Mouse (Mus musculus) lung, postnatal 0 days (tissue): Measurements from ENCODE around the gene Mob3a. TPM values are rescaled to one million over a fixed set of nuclear protein-coding genes. Genes with fewer than 3 reads are reported as not detected.
A peak's percentile ranks its signal among the peaks of the same experiment; 100 is the strongest.

Experiments
- ATAC-seq: fragments of 200-750 bp; cut with Nextera tagmentation; 2 replicates; pipeline ENCODE4 v1.8.0; 2017; ENCODE audit warnings: moderate library complexity
- DNase-seq: peaks from one replicate; pipeline ENCODE4 v3.0.0-alpha.2; 2016; ENCODE audit warnings: low spot score
- H3K27ac ChIP-seq: fragments of 300-500 bp; sonication (generic); 2 replicates; pipeline ENCODE4 v1.5.1; 2014; ENCODE audit warnings: antibody characterized with exemption, mild to moderate bottlenecking, low read length, mixed read lengths
- H3K27me3 ChIP-seq: fragments of 300-500 bp; sonication (generic); replicated peaks from 2 replicates; pipeline ENCODE4 v1.6.1; 2014; ENCODE audit warnings: low read length, mixed read lengths; ENCODE audit not compliant: insufficient read depth
- H3K36me3 ChIP-seq: fragments of 300-500 bp; sonication (generic); 2 replicates; pipeline ENCODE4 v1.6.1; 2014; ENCODE audit warnings: low read length, mixed read lengths; ENCODE audit not compliant: insufficient read depth
- H3K4me1 ChIP-seq: fragments of 300-500 bp; sonication (generic); 2 replicates; pipeline ENCODE4 v1.6.1; 2014; ENCODE audit warnings: antibody characterized with exemption, low read depth, low read length, mixed read lengths; ENCODE audit not compliant: insufficient read depth
- H3K4me2 ChIP-seq: fragments of 300-500 bp; sonication (generic); replicated peaks from 2 replicates; pipeline ENCODE4 v1.6.1; 2014; ENCODE audit warnings: low read depth, mild to moderate bottlenecking, low read length, moderate library complexity, mixed read lengths
- H3K4me3 ChIP-seq: fragments of 300-500 bp; sonication (generic); 2 replicates; pipeline ENCODE4 v1.5.1; 2014; ENCODE audit warnings: low read depth, low read length
- H3K9ac ChIP-seq: fragments of 300-500 bp; sonication (generic); replicated peaks from 2 replicates; pipeline ENCODE4 v1.6.1; 2014; ENCODE audit warnings: low read depth, mild to moderate bottlenecking
- H3K9me3 ChIP-seq: fragments of 300-500 bp; sonication (generic); 2 replicates; pipeline ENCODE4 v1.6.1; 2016; ENCODE audit warnings: low read length, mixed read lengths
- CTCF ChIP-seq: IDR thresholded peaks from 2 replicates; pipeline ENCODE4 v1.5.1; 2016; ENCODE audit warnings: antibody characterized with exemption, mild to moderate bottlenecking
- EP300 ChIP-seq: IDR thresholded peaks from 2 replicates; pipeline ENCODE4 v1.6.1; 2016; ENCODE audit warnings: antibody characterized with exemption, mild to moderate bottlenecking, control low read depth
- WGBS: fragments of 180-500 bp; shearing (Covaris S2); extraction: QIAGEN DNeasy Blood & Tissue Kit; methylation state at CpG from one replicate; pipeline ENCODE4 v1.1.7; 2014; 5-methylcytosine and 5-hydroxymethylcytosine counted together
- polyA plus RNA-seq: library from polyadenylated mRNA; unstranded; fragments of >200 nt; fragmentation: Nextera tagmentation; extraction: Ambion mirVana; gene quantifications from 2 replicates; pipeline ENCODE4 v1.2.1, GENCODE M21; 2015

The Mob3a gene
- polyA plus RNA-seq, 1 experiment from 2014 or later, result 32.6 TPM

- Histone ChIP-seq H3K27me3 (no peaks in the 10 kb centered on the region), H3K27ac (no peak overlapping the region), H3K9me3 (no peaks in the 10 kb centered on the region), H3K4me3 (no peak overlapping the region), H3K9ac (no peak overlapping the region), H3K4me2 (no peak overlapping the region), H3K36me3 (peaks cover 59% of the 10 kb centered on the region), H3K4me1 (peaks cover 29% of the 10 kb centered on the region)
- no peak for DNase-seq
- TF ChIP-seq EP300, result no peak
- 73% methylated on average over 11 of the region's 11 CpGs for WGBS
- ATAC-seq, result no peak
These were observed 33.2 kb downstream of the Mob3a start for GRCm38 (mm10) chr10:80668614-80669013.

- Histone ChIP-seq H3K36me3 (peaks cover 49% of the 10 kb centered on the region), H3K9ac (no peak overlapping the region), H3K9me3 (no peaks in the 10 kb centered on the region), H3K27me3 (no peaks in the 10 kb centered on the region), H3K27ac (peak overlapping the region; percentile 94; the same call in 1 of the 2 replicates), H3K4me1 (peaks cover 23% of the 10 kb centered on the region; the same call in 1 of the 2 replicates), H3K4me2 (no peak overlapping the region), H3K4me3 (no peak overlapping the region)
- 68% methylated on average over 19 of the region's 19 CpGs for WGBS
- DNase-seq (no peak), ATAC-seq (no peak)
- TF ChIP-seq CTCF (no peak), EP300 (no peak)
These were observed 34.9 kb downstream of the Mob3a start for GRCm38 (mm10) chr10:80666837-80667412.

- Histone ChIP-seq H3K36me3 (peaks cover 42% of the 10 kb centered on the region), H3K27me3 (no peaks in the 10 kb centered on the region), H3K9ac (no peak overlapping the region), H3K27ac (peak overlapping the region; percentile 94), H3K4me2 (no peak overlapping the region), H3K4me3 (no peak overlapping the region), H3K4me1 (peaks cover 23% of the 10 kb centered on the region; the same call in 1 of the 2 replicates), H3K9me3 (no peaks in the 10 kb centered on the region)
- WGBS, result 61% methylated on average over 10 of the region's 10 CpGs
- DNase-seq, result no peak
- no peak for ATAC-seq
- peak; percentile 46 for TF ChIP-seq CTCF
- TF ChIP-seq EP300, result no peak
These were observed 35.6 kb downstream of the Mob3a start for GRCm38 (mm10) chr10:80665981-80666733.

- no peak overlapping the region for H3K4me3 ChIP-seq
- H3K4me1 ChIP-seq, result peaks cover 23% of the 10 kb centered on the region; the same call in 1 of the 2 replicates
- TF ChIP-seq CTCF, result no peak
- TF ChIP-seq EP300, result no peak
- H3K4me2 ChIP-seq, result 0 out of 2 replicates have a peak overlapping the region, but pooled peaks have one; percentile 33
- WGBS, result 34% methylated on average over 4 of the region's 4 CpGs
- 0 out of 2 replicates have a peak overlapping the region, but pooled peaks have one; percentile 16 for H3K9ac ChIP-seq
- no peaks in the 10 kb centered on the region for H3K27me3 ChIP-seq
- H3K9me3 ChIP-seq, result no peaks in the 10 kb centered on the region
- ATAC-seq, result no peak
- H3K36me3 ChIP-seq, result peaks cover 35% of the 10 kb centered on the region
- DNase-seq, result peak; percentile 56
- peak overlapping the region; percentile 94 for H3K27ac ChIP-seq
These were observed 36.3 kb downstream of the Mob3a start for GRCm38 (mm10) chr10:80665459-80665858.

GRCm38 (mm10) chr10:80665016-80665380 lies 36.8 kb downstream of the Mob3a start:
- Histone ChIP-seq H3K27ac (peak overlapping the region; percentile 94), H3K4me1 (peaks cover 23% of the 10 kb centered on the region; the same call in 1 of the 2 replicates), H3K27me3 (no peaks in the 10 kb centered on the region), H3K36me3 (peaks cover 35% of the 10 kb centered on the region), H3K4me3 (peak overlapping the region; percentile 8; the same call in 1 of the 2 replicates), H3K9me3 (no peaks in the 10 kb centered on the region), H3K4me2 (peak overlapping the region; percentile 33), H3K9ac (0 out of 2 replicates have a peak overlapping the region, but pooled peaks have one; percentile 16)
- WGBS, result 4% methylated on average over 10 of the region's 10 CpGs
- TF ChIP-seq CTCF (no peak), EP300 (no peak)
- peak; percentile 80 for ATAC-seq
- peak; percentile 92 for DNase-seq

GRCm38 (mm10) chr10:80664197-80665015 lies 37.4 kb downstream of the Mob3a start:
- peak overlapping the region; percentile 8; the same call in 1 of the 2 replicates for H3K4me3 ChIP-seq

More at GRCm38 (mm10) chr10:80664197-80665015, 37.4 kb downstream of the Mob3a start:
- 6% methylated on average over 16 of the region's 16 CpGs for WGBS
- Histone ChIP-seq H3K4me2 (peak overlapping the region; percentile 33), H3K27me3 (no peaks in the 10 kb centered on the region), H3K9me3 (no peaks in the 10 kb centered on the region), H3K9ac (no peak overlapping the region), H3K27ac (peak overlapping the region; percentile 94), H3K4me1 (peaks cover 23% of the 10 kb centered on the region; the same call in 1 of the 2 replicates), H3K36me3 (peaks cover 30% of the 10 kb centered on the region)
- peak; percentile 91 for TF ChIP-seq EP300
- peak; percentile 34 for TF ChIP-seq CTCF
- ATAC-seq (peak; percentile 92), DNase-seq (peak; percentile 97)
